Mouse (Mus musculus) activated CD4-positive, CD25-positive, alpha-beta regulatory T cell, adult 4 months (primary cell): Measurements from ENCODE around the gene Tcf20. TPM values are rescaled to one million over a fixed set of nuclear protein-coding genes. Genes with fewer than 3 reads are reported as not detected.

ENCODE experiments used
- ATAC-seq: one replicate; pipeline ENCODE4 v1.8.0; 2017
- polyA plus RNA-seq, 2 experiments: library from polyadenylated mRNA; unstranded; fragments of 100-300 nt; shearing (Covaris generic); gene quantifications; one replicate each; pipeline ENCODE4 v1.2.1; 2017

Gene Tcf20
- polyA plus RNA-seq, 2 experiments from 2014 or later, result 12.2 to 16.0 TPM

GRCm38 (mm10) chr15:82922052-82922451 is 65.6 kb downstream of the Tcf20 start:
- ATAC-seq, result no peak

DNA sequence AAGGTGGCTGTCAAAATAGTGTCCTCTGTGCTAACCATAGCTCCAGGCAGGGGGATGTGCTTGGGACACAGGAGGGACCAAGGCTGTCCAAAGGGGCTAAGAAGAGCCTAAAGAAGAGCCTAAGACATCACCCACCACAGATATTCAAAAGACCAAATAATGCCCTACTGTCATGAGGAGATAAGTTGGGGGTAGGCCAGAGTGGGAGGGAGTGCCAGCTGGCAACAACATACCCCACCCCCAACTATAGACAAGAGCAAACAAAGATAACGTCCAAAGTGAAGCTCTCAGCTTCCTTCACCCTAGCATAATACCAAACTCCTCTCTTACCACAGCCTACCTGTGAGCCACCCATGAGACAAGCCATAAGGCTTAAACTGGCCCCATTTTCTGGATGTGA is 66.1 kb downstream of the Tcf20 start:
- ATAC-seq, result no peak

- ATAC-seq, result no peak
Observed at GRCm38 (mm10) chr15:82920895-82921515, 66.7 kb downstream of the Tcf20 start.

DNA sequence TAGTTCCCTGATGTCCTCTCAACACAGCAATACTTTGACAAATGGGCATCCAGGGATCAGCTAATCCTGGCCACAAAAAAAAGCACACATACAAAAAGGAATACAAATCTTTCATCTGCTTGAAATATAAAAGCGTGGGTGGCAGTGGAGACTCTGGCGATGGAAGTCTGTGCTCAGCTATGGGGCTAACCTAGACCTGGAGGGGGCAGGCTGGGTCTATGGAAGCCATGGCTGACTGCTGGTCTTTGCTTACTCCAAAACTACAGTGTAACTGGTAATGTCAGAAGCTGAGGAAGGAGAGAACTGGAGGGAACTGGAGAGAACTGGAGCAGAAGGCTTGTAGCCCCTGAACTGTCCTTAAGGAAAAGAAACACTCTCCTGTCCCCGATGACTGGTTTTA is 69.7 kb downstream of the Tcf20 start:
- no peak for ATAC-seq

GRCm38 (mm10) chr15:82917207-82917844 is 70.3 kb downstream of the Tcf20 start:
- ATAC-seq, result no peak

DNA sequence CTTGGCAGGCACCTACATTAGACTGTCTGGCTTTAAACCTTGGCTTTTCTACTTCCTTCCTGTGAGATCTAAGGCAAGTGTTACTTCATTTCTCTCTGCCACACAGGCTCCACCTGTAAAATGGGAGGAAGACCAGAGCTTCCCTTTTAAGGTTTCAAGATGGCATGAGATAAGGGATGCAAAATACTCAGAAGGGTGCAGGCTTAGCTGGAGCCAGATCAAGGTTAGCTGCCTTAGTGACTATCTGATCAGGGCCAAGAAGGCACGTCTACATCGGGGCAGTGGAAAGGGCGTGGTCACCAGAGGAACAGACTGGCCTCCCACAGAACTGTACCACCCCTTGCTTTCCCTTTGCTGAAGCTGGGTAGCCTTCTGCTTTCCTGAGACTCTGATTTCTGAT is 73.2 kb downstream of the Tcf20 start:
- ATAC-seq, result peak; percentile 78

GRCm38 (mm10) chr15:82911965-82912337 is 75.7 kb downstream of the Tcf20 start:
- no peak for ATAC-seq

DNA sequence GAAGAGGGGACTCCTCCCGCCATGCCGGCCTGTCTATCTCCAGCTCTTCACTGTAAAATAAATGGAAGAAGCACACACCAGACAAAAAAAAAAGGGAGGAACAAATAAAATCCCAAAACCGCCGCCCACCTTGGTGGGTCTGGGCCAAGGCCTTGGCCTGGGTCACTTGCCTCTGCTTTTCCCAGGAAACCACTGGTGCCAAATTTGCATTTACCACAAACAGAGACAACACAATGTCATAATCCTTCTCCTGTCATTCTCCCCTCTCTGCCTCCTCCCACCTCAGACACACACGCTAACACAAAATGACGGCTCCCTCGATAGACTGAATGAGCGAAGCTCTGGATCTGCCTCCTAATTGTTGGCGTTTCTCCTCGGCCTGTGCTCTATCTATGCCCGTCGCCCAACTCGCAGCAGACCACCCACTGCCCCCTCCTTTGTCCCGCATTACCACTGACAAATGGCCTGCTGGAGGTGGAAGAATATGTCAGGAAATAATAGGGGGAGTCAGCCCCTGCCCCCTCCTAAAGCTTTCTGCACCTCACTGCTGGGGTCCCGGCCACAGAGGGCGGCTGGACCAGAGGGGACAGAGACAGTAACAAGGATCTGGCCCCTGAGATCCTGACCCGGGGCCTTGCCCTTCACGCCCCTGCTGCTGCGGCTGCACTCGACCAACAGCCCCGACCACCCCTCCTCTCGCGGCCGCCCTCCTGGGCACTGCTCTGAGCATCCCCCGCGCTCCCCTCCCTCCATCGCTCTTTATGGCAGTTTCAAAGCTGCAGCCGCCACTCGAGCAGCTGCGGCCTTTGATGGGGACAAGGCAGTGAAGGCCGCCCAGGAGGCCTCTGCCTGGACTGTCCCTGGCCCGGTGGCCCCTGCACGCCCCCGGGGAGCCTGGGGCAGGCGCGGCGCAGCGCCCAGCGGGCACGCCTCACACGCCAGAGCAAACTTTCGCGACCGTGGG is 76.4 kb downstream of the Tcf20 start:
- no peak for ATAC-seq

DNA sequence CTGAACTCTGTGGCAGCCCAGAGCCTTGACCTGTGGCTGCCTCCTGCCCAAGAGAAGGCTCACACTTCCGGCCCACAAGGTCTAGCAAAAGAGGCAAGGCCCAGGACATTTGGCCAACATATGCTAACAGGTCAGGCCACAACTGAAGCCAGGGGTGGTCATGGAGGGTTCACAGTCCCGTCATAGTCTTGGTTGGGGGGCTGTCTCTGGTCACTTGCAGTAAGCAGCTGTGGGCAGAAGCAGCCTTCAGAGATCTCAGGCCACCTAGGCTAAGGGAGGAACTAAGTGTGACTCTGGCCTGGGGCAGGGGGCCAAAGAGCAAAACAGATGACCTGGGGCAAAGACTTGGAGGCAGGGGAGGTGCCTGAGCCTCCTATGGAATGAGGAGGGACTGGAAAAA is 77.1 kb downstream of the Tcf20 start:
- ATAC-seq, result no peak

GRCm38 (mm10) chr15:82909791-82910190 is 77.9 kb downstream of the Tcf20 start:
- no peak for ATAC-seq

GRCm38 (mm10) chr15:82908521-82908920 is 79.2 kb downstream of the Tcf20 start:
- no peak for ATAC-seq

DNA sequence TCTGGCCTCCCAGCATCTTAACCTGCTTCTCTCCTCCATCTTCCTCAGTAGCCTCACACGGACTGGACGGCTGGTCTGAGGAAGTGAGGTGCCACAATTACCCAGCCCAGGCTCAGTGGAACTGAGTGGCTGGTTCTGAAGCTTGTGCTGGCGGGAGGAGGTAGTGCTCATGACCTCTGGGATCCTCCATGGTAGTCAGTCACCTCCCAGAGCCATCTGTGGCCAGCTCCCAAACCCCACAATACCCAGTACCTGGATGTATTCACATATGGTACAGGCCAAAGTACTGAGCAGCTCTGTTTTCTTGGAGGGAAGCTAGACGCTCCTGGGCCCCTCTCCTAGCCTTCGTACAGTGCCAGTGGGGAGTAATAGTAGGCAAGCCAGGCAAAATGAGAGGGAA is 80.4 kb downstream of the Tcf20 start:
- ATAC-seq, result no peak

DNA sequence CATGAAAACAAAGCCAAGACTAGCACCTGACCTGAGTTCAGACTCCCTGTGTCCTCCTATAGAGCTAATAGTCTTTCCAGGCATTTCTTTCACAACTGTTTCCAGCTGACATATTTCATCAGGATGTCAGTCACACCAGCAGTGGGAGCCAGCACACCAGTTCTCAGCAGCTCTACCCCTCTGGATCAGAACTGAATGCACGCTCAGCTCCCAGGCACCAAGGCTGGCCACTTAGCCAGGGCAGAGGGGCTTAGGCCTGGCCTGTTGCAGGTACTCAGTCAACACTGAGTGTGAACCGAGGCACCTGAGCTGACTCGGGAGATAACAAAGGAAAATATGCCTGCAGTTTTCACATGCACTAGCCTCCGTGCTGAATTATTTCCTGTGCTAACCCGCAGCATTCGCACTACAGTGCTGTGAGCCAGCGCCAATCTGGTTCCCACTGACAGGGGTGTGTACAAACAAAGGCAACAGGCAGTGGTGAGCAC is 81.1 kb downstream of the Tcf20 start:
- ATAC-seq, result no peak

DNA sequence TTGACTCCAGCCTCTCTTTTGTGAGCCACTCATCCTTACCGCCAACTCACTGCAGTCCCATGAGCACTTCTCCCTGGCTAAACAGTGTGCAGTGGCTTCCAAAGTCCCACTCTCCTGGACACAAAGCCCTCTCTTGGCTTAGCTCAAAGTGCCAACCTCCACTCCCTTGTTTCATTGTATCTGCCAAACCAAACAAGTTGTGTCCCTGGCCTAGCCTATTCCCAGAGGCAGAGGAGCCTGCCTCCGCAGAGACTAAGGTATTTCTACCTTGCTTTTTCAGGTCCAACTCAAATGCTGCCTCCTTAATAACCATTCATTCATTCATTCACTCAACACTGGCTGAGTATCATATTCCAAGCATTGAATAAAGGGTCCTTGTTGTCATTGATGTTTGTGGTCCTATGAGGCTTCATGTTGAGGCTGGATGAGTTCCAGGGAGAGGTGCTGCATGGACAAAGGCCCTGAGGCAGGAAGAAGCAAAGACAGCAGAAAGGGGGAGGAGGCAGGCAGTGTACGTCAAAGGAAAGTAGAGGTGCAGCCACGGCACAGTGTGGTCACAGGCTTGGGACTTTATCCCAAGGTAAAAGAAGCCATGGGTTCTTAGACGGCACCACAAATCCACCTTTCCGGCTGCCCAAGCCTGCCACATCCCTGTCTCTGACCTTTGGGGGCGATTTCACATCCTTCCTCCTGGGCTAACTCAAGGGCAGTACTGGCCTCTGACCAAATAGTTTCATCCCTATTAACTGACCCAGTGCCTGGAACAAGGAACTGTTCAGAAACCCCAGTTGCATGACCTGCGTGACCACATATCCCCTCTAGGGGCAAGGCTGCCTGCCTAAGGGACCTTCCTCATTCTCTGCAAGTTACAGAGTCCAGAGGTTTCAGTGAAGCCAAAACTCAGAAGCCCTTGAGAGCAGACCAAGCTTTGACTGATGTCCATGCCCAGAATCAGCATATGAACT is 82.0 kb downstream of the Tcf20 start:
- no peak for ATAC-seq

DNA sequence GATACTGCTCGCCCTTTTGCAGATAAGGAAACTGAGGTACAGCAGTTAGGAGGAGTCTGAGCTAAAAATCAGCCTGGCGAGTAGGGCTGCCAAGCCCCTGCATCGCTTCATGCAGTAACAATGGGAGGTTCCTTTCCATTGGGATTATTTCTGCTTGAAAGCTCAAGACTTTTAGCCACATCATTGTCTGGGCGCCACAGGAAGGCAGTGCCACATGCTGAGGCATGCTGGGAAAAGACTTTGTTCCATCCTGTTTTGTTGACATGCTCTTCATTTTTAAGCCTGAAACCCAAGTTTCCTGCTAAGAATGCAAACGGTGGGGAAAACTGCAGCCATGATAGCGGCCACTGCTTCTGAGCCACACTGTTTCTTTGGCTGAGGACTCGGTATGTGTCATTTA is 83.1 kb downstream of the Tcf20 start:
- no peak for ATAC-seq

DNA sequence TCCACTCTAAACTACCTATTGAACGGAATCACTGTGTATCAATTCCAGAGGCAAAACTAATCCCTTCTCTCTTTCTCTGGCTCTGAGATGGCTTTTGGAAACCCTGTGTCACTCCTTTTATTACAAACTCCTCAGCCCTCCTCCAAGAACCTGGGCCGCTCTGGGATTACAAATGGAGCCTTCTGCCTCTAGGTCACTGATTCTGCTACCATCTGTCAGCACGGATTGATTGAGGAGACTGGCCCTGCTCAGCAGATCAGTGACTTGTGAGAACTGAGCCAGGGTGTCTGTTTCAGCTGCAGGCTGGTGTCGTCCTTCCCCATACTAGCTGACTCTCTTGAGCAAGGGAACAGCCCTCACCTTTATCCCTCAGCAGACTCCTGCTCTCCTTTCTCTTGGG is 85.2 kb downstream of the Tcf20 start:
- no peak for ATAC-seq

DNA sequence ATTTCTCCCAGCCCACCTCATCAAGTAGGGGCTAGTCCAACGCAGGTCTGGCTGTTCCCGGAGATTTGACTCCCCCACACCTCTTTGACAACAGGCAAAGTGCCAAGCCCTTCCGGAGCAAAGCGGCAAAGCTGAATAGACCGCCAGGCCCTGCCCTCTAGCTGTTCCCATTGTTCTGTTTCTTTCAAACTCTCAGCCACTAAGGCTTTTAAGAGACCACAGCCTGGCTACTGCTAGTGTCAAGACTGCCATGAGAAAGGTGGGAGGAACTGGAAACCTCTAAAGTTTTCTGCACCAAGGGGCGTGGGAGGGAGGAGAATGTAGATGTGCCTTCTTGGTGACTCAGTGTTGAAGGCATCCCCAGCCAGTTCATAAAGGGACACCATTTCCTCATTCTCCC is 86.4 kb downstream of the Tcf20 start:
- no peak for ATAC-seq

DNA sequence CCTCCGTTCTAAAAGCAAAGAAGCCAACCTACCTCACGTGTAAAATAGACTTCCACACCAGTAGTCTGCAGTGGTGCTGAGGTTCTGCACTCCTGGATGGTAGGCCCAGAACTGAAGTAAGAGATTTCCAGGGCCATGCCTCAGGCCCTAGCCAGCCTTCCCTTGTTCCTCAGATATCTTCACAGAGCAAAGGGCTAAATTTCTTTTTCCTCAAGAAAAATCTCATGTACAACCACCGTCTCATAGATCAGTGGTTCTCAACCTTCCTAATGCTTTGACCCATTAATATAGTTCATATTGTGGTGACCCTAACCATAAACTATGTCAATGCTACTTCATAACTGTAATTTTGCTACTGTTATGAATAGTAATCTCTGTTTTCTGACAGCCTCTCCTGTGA is 87.3 kb downstream of the Tcf20 start:
- ATAC-seq, result no peak

- ATAC-seq, result peak; percentile 63
Observed at GRCm38 (mm10) chr15:82899676-82900301, 87.9 kb downstream of the Tcf20 start.

DNA sequence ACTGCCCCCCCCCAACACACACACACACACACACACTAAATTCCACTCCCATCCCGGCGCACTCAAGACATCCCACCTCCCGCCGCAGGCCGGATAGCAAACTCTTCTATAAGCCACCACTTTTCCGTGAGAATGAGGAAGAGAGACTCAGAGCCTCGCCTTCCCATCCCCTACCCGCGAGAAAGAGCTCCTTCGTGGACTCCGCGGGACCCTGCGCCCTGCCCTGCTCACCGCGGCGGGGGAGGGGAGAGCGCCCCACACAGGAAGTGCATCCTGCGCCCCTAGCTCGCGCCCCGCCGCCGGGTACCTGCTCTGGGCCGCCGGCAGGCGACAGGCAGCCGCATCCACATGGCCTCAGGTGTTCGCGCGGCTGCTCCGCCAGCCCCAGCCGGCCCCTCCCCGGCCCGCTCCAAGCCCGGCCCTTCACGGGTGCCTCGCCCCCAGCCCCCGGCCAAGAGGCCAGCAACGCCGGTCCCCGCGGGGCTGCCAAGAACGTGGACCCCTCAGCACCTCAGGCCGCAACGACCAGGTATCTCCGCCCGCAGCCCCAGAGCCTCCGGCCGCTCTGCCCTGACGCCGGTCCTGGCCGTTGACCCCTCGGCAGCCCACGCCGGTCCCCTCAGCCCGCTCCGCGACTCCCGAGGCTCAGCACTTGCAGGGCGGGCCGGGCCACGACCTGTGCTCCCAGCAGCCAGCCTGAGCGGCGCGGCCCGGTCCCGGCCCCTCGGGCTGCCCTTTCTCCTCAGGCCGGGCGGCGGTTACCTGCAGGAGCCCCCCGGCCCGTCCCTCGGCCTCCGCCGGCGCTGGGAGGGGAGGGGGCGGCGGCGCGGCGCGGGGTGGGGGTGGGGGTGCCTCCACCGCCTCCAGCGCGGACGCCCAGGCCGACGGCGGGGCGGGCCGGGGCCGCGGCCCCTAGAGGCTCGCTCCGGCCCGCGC is 88.7 kb downstream of the Tcf20 start:
- peak; percentile 81 for ATAC-seq
